Mouse (Mus musculus): ENCODE measurements around the gene Sipa1l1.
A peak's percentile ranks its signal among the peaks of the same experiment; 100 is the strongest.

Gene Sipa1l1

DNA sequence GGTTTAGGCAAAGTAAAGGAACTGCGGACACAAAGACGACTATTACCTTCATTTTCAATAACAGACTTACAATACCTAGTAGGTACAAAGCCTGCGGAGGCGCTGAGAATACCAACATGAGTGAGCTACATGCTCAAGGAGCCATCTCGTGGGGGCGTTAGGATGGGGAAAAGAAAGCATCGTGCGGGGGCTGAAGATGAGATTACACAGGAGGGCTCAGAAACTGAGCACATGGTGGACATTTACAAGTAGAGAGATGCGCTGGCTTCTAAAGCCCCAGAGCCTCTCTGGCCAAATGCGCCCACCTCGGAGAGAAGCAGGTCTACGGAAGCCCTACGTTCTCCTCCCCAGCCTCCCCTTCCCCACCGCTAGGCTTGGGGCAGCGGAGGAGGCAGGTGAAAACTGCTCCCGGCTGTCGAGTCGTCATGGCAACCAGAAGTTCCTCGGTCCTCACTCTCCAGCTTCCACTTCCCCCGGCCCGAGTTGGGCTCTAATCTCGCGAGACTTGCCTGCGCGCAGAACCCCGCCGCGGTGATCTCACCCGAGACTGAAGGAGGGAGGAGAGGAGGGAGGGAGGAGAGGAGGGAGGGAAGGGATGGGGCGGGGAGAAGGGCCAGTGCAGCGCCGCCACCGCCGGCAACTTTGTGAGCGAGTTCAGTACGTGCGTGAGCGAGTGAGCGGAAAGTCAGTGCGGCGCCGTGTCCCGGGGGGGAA, at the start of gene Sipa1l1:
Sipa1l1 (plus strand) TSS at position 501 of the 714 bp plus-strand sequence.
- peak; percentile 92 to 97 for DNase-seq (ENCODE audit: low spot score in 2 of 2)

- DNase-seq (ENCODE audit: low spot score in 2 of 2) = no peak
Measured at GRCm38 (mm10) chr12:82121947-82122346, 47.2 kb upstream of the Sipa1l1 start.

DNA sequence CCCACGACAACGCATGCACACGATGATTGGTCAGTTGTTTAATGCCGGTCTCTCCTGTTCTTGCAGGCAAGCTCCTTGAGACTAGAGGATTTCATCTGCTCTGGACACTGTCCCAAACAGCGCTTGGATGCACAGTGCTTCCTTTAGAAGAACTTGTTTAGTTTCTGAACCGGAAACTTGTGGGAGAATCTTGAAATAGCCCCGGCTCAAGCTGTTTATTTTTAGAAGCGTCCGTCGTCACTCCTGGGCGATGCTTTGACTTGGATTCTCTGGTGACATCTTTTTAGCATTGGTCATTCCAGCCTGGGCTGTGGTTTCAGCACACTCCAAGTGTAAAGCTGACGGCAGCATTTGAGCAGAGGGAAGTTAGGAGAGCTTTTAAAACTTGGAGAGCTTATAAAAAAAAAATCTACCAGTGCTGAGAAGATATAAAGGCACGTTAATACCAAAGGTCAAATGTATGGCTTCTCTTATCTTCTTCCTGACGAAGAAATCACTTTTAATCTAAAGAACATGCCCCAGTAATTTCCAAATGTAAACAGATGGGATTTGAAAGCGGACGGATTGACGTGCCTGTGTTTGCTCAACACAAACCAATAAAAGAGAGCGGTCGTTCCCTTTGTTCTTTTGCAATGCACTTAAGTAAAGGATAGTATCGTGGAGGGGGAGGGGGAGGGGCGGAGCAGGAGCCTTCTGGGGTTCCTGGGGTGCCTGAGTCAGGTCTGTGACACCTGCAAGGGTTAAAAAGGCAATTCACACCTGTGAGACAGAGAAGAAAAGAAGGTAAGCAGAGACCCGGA, 46.5 kb upstream of the Sipa1l1 start:
- peak in 1 of 2 experiments; percentile 21 for DNase-seq (ENCODE audit: low spot score in 2 of 2)

- DNase-seq (ENCODE audit: low spot score in 2 of 2) = no peak
Measured at GRCm38 (mm10) chr12:82126796-82127195, 42.3 kb upstream of the Sipa1l1 start.

- no peak for DNase-seq (ENCODE audit: low spot score in 2 of 2)
Measured at GRCm38 (mm10) chr12:82139234-82140166, 29.6 kb upstream of the Sipa1l1 start.

DNA sequence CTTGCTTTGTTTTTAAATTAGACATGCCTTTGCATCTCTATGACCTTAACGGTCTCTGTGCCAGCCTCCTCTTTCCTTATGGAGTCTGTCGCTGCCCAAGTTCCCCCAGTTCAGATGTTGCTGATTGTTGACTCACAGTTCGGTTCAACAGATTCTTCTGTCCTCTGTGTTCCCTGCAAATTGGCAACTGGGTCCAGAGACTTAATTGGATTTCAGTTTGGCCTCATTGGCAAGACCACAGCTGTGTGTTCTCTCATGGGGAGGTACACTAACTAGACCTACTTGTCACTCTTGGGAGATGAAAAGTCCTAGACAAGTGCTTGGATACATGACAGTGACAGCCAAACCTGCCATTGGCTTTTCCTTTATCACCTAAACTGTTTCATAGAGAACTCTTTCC, 25.7 kb upstream of the Sipa1l1 start:
- no peak for DNase-seq (ENCODE audit: low spot score in 2 of 2)

GRCm38 (mm10) chr12:82145173-82145572, 23.9 kb upstream of the Sipa1l1 start:
- no peak for DNase-seq (ENCODE audit: low spot score in 2 of 2)

DNA sequence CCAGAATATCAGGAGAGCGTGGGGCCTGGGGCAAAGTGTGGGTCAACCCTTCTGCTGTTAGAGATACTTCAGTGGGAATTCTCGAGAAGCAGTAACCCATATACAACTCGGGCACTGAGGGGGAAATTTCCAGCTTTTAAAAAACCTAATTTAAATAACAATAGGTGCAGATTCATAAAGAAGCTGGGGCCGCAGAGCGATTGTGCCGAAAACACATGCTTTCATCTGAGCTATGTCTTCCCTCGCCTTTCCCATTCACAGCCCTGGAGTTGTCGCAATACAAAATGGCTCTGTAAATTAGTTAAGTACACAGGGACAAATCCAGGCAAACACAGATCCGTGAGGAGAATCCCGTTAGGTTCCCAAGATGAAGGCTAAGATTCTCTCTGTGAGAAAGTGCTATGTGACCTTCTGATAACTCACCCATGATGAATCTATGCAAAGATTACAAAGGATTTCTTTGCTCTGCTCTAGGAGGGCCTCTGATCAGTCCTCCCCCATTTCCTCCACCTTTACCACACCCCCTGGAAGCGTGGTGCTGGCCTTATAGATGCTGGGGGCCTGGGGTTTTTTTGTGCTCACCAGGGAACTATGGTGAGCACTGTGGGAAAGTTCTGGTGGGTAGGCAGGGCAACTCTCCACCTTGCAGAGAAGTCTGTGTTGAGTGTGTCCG, 22.0 kb upstream of the Sipa1l1 start:
- DNase-seq (ENCODE audit: low spot score in 2 of 2) = no peak

DNA sequence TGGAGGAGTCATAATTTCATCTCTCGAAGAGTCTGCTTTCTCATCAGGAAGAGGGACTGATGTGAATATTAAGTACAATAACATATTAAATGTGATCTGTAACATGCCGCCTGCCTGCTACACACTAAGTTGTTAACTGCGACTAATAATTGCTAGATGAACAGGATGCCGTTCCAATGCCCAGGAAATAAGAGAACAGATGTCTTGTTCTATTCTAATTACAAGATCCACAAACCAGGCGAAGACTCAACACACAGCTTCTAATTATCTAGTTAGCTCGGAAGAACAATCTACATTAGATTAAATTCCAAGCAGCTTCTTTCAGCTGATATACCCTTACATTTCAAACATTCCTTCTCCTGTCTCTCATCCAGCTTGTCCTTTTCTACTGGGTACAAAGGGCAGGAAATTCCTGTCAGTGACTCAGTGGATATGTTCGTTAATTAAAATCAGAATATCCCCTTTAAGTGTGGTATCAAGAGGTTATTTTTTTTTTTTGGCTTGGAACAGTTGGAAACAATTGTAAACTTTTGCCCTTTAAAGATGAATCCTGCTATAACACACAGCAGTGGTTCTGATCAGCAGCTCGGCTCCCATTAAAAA, 20.7 kb upstream of the Sipa1l1 start:
- DNase-seq (ENCODE audit: low spot score in 2 of 2) = no peak

DNA sequence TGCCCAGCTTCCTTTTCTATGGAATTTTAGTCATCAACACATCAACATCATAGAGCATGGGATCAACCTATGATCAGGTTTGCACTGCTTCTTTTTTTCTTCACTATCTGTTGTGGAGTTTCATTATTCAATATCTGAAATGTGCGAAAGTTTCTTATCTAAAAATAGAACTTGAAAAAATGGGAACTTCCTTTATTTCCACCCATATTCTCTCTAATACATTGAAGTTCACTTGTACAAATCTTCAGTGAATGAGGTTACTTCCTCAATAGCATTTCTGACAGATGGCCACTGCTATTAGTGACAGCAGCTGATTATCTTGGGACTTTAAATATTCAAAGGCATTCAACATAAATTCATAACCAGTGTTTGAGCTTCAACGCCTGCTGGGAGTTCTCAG, 18.1 kb upstream of the Sipa1l1 start:
- DNase-seq (ENCODE audit: low spot score in 2 of 2) = no peak

- no peak for DNase-seq (ENCODE audit: low spot score in 2 of 2)
Measured at GRCm38 (mm10) chr12:82154527-82154926, 14.6 kb upstream of the Sipa1l1 start.

DNA sequence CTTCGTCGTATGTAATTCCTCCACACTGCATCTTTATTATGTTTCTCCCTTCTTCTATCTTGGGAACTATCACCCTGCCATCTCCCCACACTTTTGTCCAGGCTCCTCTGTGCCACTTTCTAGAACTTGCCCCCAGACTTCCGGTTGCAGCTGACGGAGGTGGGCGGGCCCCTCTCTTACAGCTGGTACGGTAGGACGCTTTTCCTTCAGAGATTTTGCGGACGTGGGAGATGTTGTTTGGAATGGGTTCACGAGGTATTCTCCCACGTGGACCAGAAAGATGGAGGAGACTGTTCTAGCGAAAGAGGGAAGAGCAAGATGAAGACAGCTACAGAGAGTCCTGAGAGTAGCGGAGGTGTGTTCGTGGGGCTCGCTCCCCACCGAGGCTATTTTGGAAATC, 10.6 kb upstream of the Sipa1l1 start:
- DNase-seq (ENCODE audit: low spot score in 2 of 2) = no peak

DNA sequence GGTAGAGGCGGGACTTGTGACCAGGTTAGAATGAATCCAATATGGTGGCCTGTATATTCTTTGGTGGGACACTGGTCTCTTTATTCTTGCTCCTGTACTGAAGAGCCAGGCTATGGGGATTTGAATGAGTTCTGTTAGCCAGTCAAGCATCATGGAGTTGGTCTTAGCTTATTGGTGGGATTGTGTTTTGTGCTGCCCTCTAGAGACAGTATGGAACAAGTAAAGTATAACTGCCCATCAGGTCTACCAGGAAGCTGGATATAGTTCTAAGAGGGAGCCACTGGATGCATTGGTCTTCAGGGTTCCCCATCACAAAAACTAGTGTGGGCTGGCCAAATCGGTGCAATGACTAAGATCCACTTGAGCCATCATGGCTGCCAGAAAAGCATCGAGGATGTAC, 9.7 kb upstream of the Sipa1l1 start:
- DNase-seq (ENCODE audit: low spot score in 2 of 2) = no peak

DNA sequence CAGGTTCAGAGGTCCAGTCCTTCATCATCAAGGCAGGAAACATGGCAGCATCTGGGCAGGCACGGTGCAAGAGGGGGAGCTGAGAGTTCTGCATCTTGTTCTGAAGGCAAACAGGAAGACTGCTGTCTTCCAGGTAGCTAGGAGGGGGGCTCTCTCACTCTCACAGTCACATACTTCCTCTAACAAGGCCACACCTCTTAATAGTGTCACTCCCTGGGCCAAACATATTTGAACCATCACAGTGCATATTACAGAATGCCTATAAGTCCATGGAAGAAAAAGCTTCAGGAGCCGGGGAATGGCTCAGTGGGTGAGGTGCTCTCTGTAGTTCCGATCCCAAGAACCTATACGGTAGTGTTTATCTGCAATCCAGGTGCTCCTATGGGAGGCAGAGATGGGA, 3.5 kb upstream of the Sipa1l1 start:
- DNase-seq (ENCODE audit: low spot score in 2 of 2) = no peak

- DNase-seq (ENCODE audit: low spot score in 2 of 2) = no peak
Measured at GRCm38 (mm10) chr12:82166101-82166571, 3.0 kb upstream of the Sipa1l1 start.

- peak; percentile 59 to 68 for DNase-seq (ENCODE audit: low spot score in 2 of 2)
Measured at GRCm38 (mm10) chr12:82169571-82170431, 681 bp downstream of the Sipa1l1 start.

DNA sequence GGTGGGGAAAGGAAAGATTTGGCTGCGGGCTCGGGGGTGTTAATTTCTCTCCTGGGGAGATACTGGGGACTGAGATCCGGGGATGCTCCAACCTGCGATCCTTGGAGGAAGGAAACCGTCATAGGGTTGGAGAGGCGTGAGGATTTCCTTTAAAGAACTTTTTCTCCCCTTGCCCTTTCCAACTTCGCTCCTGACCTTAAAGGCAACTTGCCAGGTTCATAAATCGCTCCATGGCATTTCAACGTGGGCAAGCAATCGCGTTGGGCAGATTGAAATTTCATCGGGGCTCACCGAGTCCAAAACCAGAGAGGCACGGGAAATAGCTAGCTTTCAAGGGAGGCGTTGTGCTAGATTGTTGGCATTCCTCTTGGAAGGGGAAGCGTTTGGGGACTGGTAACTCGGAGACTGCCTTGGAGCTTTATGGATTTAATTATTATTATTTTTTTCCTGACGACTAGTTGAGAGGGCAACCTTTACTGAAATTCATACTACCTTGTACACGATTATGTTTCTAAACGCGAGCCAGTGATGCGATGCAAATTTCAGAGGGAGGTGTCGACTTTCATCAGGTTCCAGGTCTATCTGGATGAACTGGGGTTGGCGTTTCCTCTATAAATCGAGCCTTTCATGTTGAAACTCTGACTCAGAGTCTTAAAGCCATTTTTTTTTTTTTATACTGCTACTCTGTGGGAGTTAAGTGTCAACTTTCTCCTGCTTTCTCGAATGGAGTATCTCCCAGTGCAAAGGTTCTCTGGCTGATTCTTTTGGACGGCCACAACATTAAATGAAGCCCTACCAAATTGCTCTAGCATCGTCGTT, 1.6 kb downstream of the Sipa1l1 start:
- DNase-seq (ENCODE audit: low spot score in 2 of 2) = no peak

DNA sequence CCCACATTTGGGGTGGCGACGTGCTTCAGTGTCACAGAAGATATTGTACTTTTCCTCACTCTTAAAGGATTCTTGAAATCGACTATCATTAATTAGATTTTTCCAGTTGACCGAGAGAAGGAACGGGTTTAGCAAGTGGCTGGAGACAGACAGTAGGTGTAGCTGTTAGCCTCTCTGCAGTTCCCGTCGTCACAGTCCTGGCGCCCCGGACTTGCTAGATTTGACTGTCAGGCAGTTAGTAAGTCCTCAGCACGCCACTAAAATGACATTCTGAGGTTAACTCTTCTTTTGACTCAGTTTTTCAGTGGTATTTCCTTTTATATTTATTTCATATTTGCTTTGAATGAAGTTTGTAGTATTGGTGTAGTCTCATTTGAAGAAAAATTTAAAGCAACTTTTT, 2.5 kb downstream of the Sipa1l1 start:
- DNase-seq (ENCODE audit: low spot score in 2 of 2) = peak in 1 of 2 experiments; percentile 60

DNA sequence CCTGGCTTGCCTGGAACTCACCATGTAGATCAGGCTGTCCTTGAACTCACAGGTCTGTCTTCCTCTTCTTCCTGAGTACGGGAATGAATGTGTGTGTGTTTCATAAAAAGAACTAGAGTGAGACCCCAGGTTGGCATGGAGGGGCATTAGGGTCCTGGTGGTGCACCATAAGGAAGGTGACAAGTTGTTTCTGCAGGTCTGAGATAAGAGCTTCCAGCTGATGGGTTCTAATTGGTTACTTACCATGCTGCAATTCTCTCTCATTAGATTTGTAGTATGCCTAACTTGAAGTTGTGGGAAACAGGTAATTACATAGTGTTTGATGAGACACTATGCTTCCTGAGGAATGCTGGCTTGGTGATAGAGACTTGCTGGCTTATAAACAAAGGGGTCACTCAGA, 4.5 kb downstream of the Sipa1l1 start:
- DNase-seq (ENCODE audit: low spot score in 2 of 2) = no peak
